14 mouse cellular contexts compared by ENCODE assay signal in genomic region chr17:80789000-80789399, GRCm38 (mm10).
DNase-seq lines count a peak whose midpoint lies in the region; ATAC-seq and TF ChIP-seq lines count a peak whose summit lies in the region.
"Had no signal": no experiment of that assay in that cellular context is flagged by ENCODE, and none has a peak within 500 bp of the region (broad histone marks: within the 10 kb centered on the region; RNA-seq: fewer than 3 reads in every experiment).

No protein-coding gene starts in this region.

- TF ChIP-seq POLR2A in lung, adult 2 months (IDR thresholded peaks at IDR 0.05; ENCODE audit: borderline replicate concordance, extremely low read depth, low read depth, low read length), result no peak

- no peak for TF ChIP-seq CTCF in lung, embryonic 14.5 days (IDR thresholded peaks at IDR 0.05; ENCODE audit: low read depth)
- TF ChIP-seq CTCF in lung, adult 2 months (IDR thresholded peaks at IDR 0.05; ENCODE audit: insufficient read depth, low read length), result no peak

- H3K4me3 ChIP-seq in lung, embryonic 14.5 days (ENCODE audit: low read depth, low read length), result no peak overlapping the region
- H3K4me3 ChIP-seq in lung, adult 2 months (replicated peaks; ENCODE audit: extremely low read depth, low read depth, low read length), result no peak overlapping the region
- H3K4me3 ChIP-seq: hindbrain, embryonic 10.5 days had no signal

- no peak overlapping the region for H3K9ac ChIP-seq in lung, embryonic 14.5 days

- intact Hi-C loops in gastrocnemius, postnatal 36 days (cut with DNase I), result no loop called here

- peaks cover 21% of the 10 kb centered on the region for H3K4me1 ChIP-seq in lung, embryonic 14.5 days (ENCODE audit: insufficient read depth)
- H3K4me1 ChIP-seq in lung, adult 2 months (ENCODE audit: control insufficient read depth, insufficient read depth, low read length), result peaks cover 18% of the 10 kb centered on the region

- H3K36me3 ChIP-seq in lung, embryonic 14.5 days (ENCODE audit: insufficient read depth), result no peaks in the 10 kb centered on the region
- H3K36me3 ChIP-seq: hindbrain, embryonic 10.5 days had no signal

- no peak overlapping the region for H3K27ac ChIP-seq in lung, embryonic 14.5 days (ENCODE audit: low read depth)
- H3K27ac ChIP-seq: hindbrain, embryonic 10.5 days had no signal

- DNase-seq in gastrocnemius, adult 18-20 months (ENCODE audit: low spot score), result peak; percentile 11
- no peak for DNase-seq in gastrocnemius, postnatal 36 days
- DNase-seq in lung, embryonic 14.5 days, result peak; percentile 75
- no peak for DNase-seq in lung, adult 2 months
- peak; percentile 62 for DNase-seq in kidney, postnatal 14 days
- no peak for DNase-seq in layer of hippocampus, postnatal 36 days
- DNase-seq in embryo, embryonic 10.5 days (ENCODE audit: low spot score), result no peak
- DNase-seq in ovary, adult 18-20 months (ENCODE audit: low spot score), result no peak
- DNase-seq: B cell, adult 2 months; cerebellum, adult 11-12 months; right cerebral cortex, adult 18-20 months; thymus, adult 18-20 months had no signal

- ATAC-seq in lung, embryonic 14.5 days (ENCODE audit: insufficient read depth), result no peak
- ATAC-seq: forebrain, embryonic 14.5 days had no signal

- no peak overlapping the region for H3K4me2 ChIP-seq in lung, embryonic 14.5 days

- no peaks in the 10 kb centered on the region for H3K27me3 ChIP-seq in lung, embryonic 14.5 days (ENCODE audit: insufficient read depth, low read length)

- 56% methylated on average over 3 of the region's 3 CpGs for whole genome bisulfite sequencing in lung, embryonic 14.5 days
- WGBS in lung, adult 2 months, result 52% methylated on average over 3 of the region's 3 CpGs

- no peaks in the 10 kb centered on the region for H3K9me3 ChIP-seq in lung, embryonic 14.5 days (ENCODE audit: low read depth, low read length)
- H3K9me3 ChIP-seq: hindbrain, embryonic 10.5 days had no signal

Comparison
In these comparisons a context has a peak if more than half of its experiments do, and no peak if none do; other contexts are left out.
1. DNase-seq: peak in gastrocnemius, adult 18-20 months (single experiment), lung, embryonic 14.5 days (single experiment) and kidney, postnatal 14 days (single experiment); none in gastrocnemius, postnatal 36 days (0 of 2), lung, adult 2 months (single experiment), layer of hippocampus, postnatal 36 days (0 of 2), embryo, embryonic 10.5 days (single experiment) and ovary, adult 18-20 months (single experiment).